In the genomic region with DNA sequence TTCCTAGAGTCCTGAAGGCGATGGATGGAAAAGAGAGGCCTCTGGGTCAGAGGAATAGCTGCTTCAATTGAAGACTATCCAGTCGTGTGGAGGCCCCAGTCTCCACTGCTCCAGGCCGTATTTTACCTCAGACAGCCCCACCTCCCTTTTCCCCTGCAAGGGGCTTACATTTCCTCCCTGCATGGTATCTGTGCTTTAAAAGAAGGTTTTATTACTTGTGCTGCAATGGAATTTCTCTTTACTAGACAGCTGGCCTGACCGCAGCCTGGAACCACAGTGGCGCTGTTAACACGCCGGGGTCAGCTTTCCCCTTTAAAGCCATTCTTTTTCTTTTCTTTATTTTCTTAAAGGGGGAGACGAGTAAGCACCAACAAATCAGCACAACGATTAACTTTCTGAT, we compare ENCODE assay signal across 16 mouse cellular contexts.
DNase-seq lines count a peak whose midpoint lies in the region; ATAC-seq lines count a peak whose summit lies in the region.
"Had no signal": no experiment of that assay in that cellular context is flagged by ENCODE, and none has a peak within 500 bp of the region (broad histone marks: within the 10 kb centered on the region; RNA-seq: fewer than 3 reads in every experiment).

No protein-coding gene starts in this region.

- H3K4me3 ChIP-seq in hindbrain, embryonic 12.5 days, result no peak overlapping the region
- H3K4me3 ChIP-seq in hindbrain, embryonic 14.5 days (replicated peaks; ENCODE audit: low read length), result no peak overlapping the region
- H3K4me3 ChIP-seq in midbrain, embryonic 11.5 days (ENCODE audit: low read depth, low read length), result no peak overlapping the region
- no peak overlapping the region for H3K4me3 ChIP-seq in midbrain, embryonic 16.5 days (ENCODE audit: low read depth, low read length)
- no peak overlapping the region for H3K4me3 ChIP-seq in embryonic facial prominence, embryonic 14.5 days (ENCODE audit: low read depth, low read length)
- H3K4me3 ChIP-seq in midbrain, embryonic 14.5 days (replicated peaks; ENCODE audit: low read depth, low read length), result no peak overlapping the region
- H3K4me3 ChIP-seq: embryonic facial prominence, embryonic 15.5 days had no signal

- H3K27me3 ChIP-seq in hindbrain, embryonic 12.5 days, result peaks cover 5% of the 10 kb centered on the region; the same call in 1 of the 2 replicates
- peaks cover 23% of the 10 kb centered on the region for H3K27me3 ChIP-seq in hindbrain, embryonic 14.5 days (ENCODE audit: control insufficient read depth, insufficient read depth, low read length)
- H3K27me3 ChIP-seq in midbrain, embryonic 11.5 days (ENCODE audit: control insufficient read depth, insufficient read depth, low read length), result no peaks in the 10 kb centered on the region
- H3K27me3 ChIP-seq in midbrain, embryonic 16.5 days (ENCODE audit: control insufficient read depth, insufficient read depth, low read depth, low read length), result no peaks in the 10 kb centered on the region
- H3K27me3 ChIP-seq in embryonic facial prominence, embryonic 14.5 days (replicated peaks; ENCODE audit: control insufficient read depth, insufficient read depth, low read length), result no peaks in the 10 kb centered on the region
- H3K27me3 ChIP-seq in midbrain, embryonic 14.5 days (ENCODE audit: control insufficient read depth, insufficient read depth, low read length), result no peaks in the 10 kb centered on the region

- H3K36me3 ChIP-seq in hindbrain, embryonic 12.5 days, result no peaks in the 10 kb centered on the region
- H3K36me3 ChIP-seq in hindbrain, embryonic 14.5 days (replicated peaks; ENCODE audit: control insufficient read depth, insufficient read depth), result no peaks in the 10 kb centered on the region
- no peaks in the 10 kb centered on the region for H3K36me3 ChIP-seq in midbrain, embryonic 11.5 days (ENCODE audit: control insufficient read depth, insufficient read depth, low read length)
- H3K36me3 ChIP-seq in midbrain, embryonic 16.5 days (ENCODE audit: control insufficient read depth, insufficient read depth, low read length), result no peaks in the 10 kb centered on the region
- H3K36me3 ChIP-seq in embryonic facial prominence, embryonic 14.5 days (ENCODE audit: control insufficient read depth, insufficient read depth, low read length), result no peaks in the 10 kb centered on the region
- no peaks in the 10 kb centered on the region for H3K36me3 ChIP-seq in midbrain, embryonic 14.5 days (ENCODE audit: control insufficient read depth, insufficient read depth, low read length)
- H3K36me3 ChIP-seq: embryonic facial prominence, embryonic 15.5 days had no signal

- H3K9ac ChIP-seq in hindbrain, embryonic 12.5 days, result no peak overlapping the region
- no peak overlapping the region for H3K9ac ChIP-seq in hindbrain, embryonic 14.5 days
- H3K9ac ChIP-seq in midbrain, embryonic 11.5 days (ENCODE audit: low read length), result no peak overlapping the region
- no peak overlapping the region for H3K9ac ChIP-seq in midbrain, embryonic 16.5 days (ENCODE audit: low read depth, low read length)
- H3K9ac ChIP-seq in embryonic facial prominence, embryonic 14.5 days (ENCODE audit: low read depth, low read length), result no peak overlapping the region
- H3K9ac ChIP-seq in midbrain, embryonic 14.5 days (replicated peaks; ENCODE audit: low read length), result no peak overlapping the region
- H3K9ac ChIP-seq: embryonic facial prominence, embryonic 15.5 days had no signal

- DNase-seq in hindbrain, embryonic 14.5 days (ENCODE audit: low spot score), result no peak
- DNase-seq in midbrain, embryonic 11.5 days (ENCODE audit: low spot score, missing footprints), result no peak
- DNase-seq in embryonic facial prominence, embryonic 14.5 days (ENCODE audit: low spot score), result peak; percentile 83
- peak; percentile 51 for DNase-seq in midbrain, embryonic 14.5 days
- DNase-seq in gastrocnemius, postnatal 4 days (ENCODE audit: low spot score in 2 of 2), result no peak
- DNase-seq in lung, postnatal 14 days, result no peak
- DNase-seq: B cell, adult 2 months; cerebellum, adult 11-12 months; gastrocnemius, postnatal 14 days; lung, adult 2 months; right cerebral cortex, postnatal 4 days; thymus, postnatal 14 days had no signal

- peak overlapping the region; percentile 14 for H3K27ac ChIP-seq in hindbrain, embryonic 12.5 days
- H3K27ac ChIP-seq in hindbrain, embryonic 14.5 days, result no peak overlapping the region
- no peak overlapping the region for H3K27ac ChIP-seq in midbrain, embryonic 11.5 days (ENCODE audit: low read depth, low read length)
- H3K27ac ChIP-seq in midbrain, embryonic 16.5 days (ENCODE audit: low read length), result no peak overlapping the region
- no peak overlapping the region for H3K27ac ChIP-seq in embryonic facial prominence, embryonic 14.5 days (replicated peaks; ENCODE audit: low read depth, low read length)
- H3K27ac ChIP-seq in midbrain, embryonic 14.5 days (replicated peaks; ENCODE audit: low read depth, low read length), result no peak overlapping the region
- H3K27ac ChIP-seq: embryonic facial prominence, embryonic 15.5 days had no signal

- 11% methylated on average over 9 of the region's 9 CpGs for WGBS in hindbrain, embryonic 12.5 days
- 19% methylated on average over 9 of the region's 9 CpGs for whole genome bisulfite sequencing in hindbrain, embryonic 14.5 days
- WGBS in midbrain, embryonic 11.5 days, result 17% methylated on average over 9 of the region's 9 CpGs
- 23% methylated on average over 9 of the region's 9 CpGs for WGBS in midbrain, embryonic 16.5 days
- 21% methylated on average over 9 of the region's 9 CpGs for WGBS in embryonic facial prominence, embryonic 14.5 days
- 22% methylated on average over 9 of the region's 9 CpGs for WGBS in midbrain, embryonic 14.5 days

- no peaks in the 10 kb centered on the region for H3K9me3 ChIP-seq in hindbrain, embryonic 12.5 days (replicated peaks)
- H3K9me3 ChIP-seq in hindbrain, embryonic 14.5 days (ENCODE audit: control insufficient read depth, low read length), result no peaks in the 10 kb centered on the region
- H3K9me3 ChIP-seq in midbrain, embryonic 11.5 days (ENCODE audit: control insufficient read depth, low read length), result no peaks in the 10 kb centered on the region
- H3K9me3 ChIP-seq in midbrain, embryonic 16.5 days (replicated peaks; ENCODE audit: control insufficient read depth, low read length, poor library complexity, severe bottlenecking), result no peaks in the 10 kb centered on the region
- no peaks in the 10 kb centered on the region for H3K9me3 ChIP-seq in embryonic facial prominence, embryonic 14.5 days (ENCODE audit: control insufficient read depth, low read length)
- no peaks in the 10 kb centered on the region for H3K9me3 ChIP-seq in midbrain, embryonic 14.5 days (ENCODE audit: control insufficient read depth, low read length)
- H3K9me3 ChIP-seq: embryonic facial prominence, embryonic 15.5 days; G1E had no signal

- no peak for ATAC-seq in hindbrain, embryonic 12.5 days (ENCODE audit: low FRiP score)
- ATAC-seq in hindbrain, embryonic 14.5 days (ENCODE audit: low FRiP score), result no peak
- 0 out of 2 replicates have a peak, but pooled peaks have one; percentile 40 for ATAC-seq in midbrain, embryonic 11.5 days (ENCODE audit: low FRiP score)
- ATAC-seq in midbrain, embryonic 16.5 days, result no peak
- ATAC-seq in embryonic facial prominence, embryonic 14.5 days (ENCODE audit: low read depth), result peak; percentile 67
- ATAC-seq in midbrain, embryonic 14.5 days (ENCODE audit: low FRiP score, low TSS enrichment), result no peak

- H3K4me2 ChIP-seq in hindbrain, embryonic 12.5 days (replicated peaks), result no peak overlapping the region
- no peak overlapping the region for H3K4me2 ChIP-seq in hindbrain, embryonic 14.5 days (replicated peaks)
- H3K4me2 ChIP-seq in midbrain, embryonic 11.5 days, result no peak overlapping the region
- H3K4me2 ChIP-seq in midbrain, embryonic 16.5 days (ENCODE audit: low read length), result no peak overlapping the region
- H3K4me2 ChIP-seq in embryonic facial prominence, embryonic 14.5 days (ENCODE audit: low read depth, low read length), result no peak overlapping the region
- H3K4me2 ChIP-seq in midbrain, embryonic 14.5 days (ENCODE audit: low read length), result no peak overlapping the region
- H3K4me2 ChIP-seq: embryonic facial prominence, embryonic 15.5 days had no signal

- H3K4me1 ChIP-seq in hindbrain, embryonic 12.5 days, result peaks cover 66% of the 10 kb centered on the region
- peaks cover 46% of the 10 kb centered on the region for H3K4me1 ChIP-seq in hindbrain, embryonic 14.5 days (replicated peaks; ENCODE audit: control insufficient read depth, insufficient read depth, low read length)
- peaks cover 40% of the 10 kb centered on the region for H3K4me1 ChIP-seq in midbrain, embryonic 11.5 days (ENCODE audit: control insufficient read depth, insufficient read depth, low read length)
- peaks cover 50% of the 10 kb centered on the region for H3K4me1 ChIP-seq in midbrain, embryonic 16.5 days (ENCODE audit: control insufficient read depth, insufficient read depth, low read length)
- H3K4me1 ChIP-seq in embryonic facial prominence, embryonic 14.5 days (ENCODE audit: control insufficient read depth, insufficient read depth, low read length), result peaks cover 43% of the 10 kb centered on the region
- H3K4me1 ChIP-seq in midbrain, embryonic 14.5 days (ENCODE audit: control insufficient read depth, insufficient read depth, low read length), result peaks cover 58% of the 10 kb centered on the region

Comparison
In these comparisons a context has a peak if more than half of its experiments do, and no peak if none do; other contexts are left out.
1. ATAC-seq: peak in midbrain, embryonic 11.5 days (single experiment) and embryonic facial prominence, embryonic 14.5 days (single experiment); none in hindbrain, embryonic 12.5 days (single experiment), hindbrain, embryonic 14.5 days (single experiment), midbrain, embryonic 16.5 days (single experiment) and midbrain, embryonic 14.5 days (single experiment).
2. DNase-seq: peak in embryonic facial prominence, embryonic 14.5 days (single experiment) and midbrain, embryonic 14.5 days (single experiment); none in hindbrain, embryonic 14.5 days (single experiment), midbrain, embryonic 11.5 days (single experiment), gastrocnemius, postnatal 4 days (0 of 2) and lung, postnatal 14 days (single experiment).